Mouse (Mus musculus) heart, postnatal 10 days (tissue): ENCODE measurements around the gene Cyp2a5. TPM values are rescaled to one million over a fixed set of nuclear protein-coding genes. Genes with fewer than 3 reads are reported as not detected.
"Not testable (repeated sequence)": the region's sequence is repeated elsewhere in the genome, so short reads cannot be mapped to it uniquely, and the experiment has no call there.

Experiments
- DNase-seq, 2 experiments: peaks; one replicate each; pipeline ENCODE4 v3.0.0; 2021
- intact Hi-C: fragments of 180-260 bp; cut with DNase I; formaldehyde crosslinking; loops from one replicate; pipeline ENCODE4 v1.15.1; 2025
- total RNA-seq, 2 experiments: library from RNA; stranded (reverse); gene quantifications; 2 replicates each; pipeline ENCODE4 v1.2.3; 2021

Cyp2a5 gene
- total RNA-seq = under 1 TPM in 1 of 2 experiments, not detected in 1; 0.74 TPM

- DNase-seq, intact Hi-C loops: not testable (repeated sequence)
Observed at GRCm38 (mm10) chr7:26835059-26835458, at the start of gene Cyp2a5. Gene Cyp2a5, plus strand, starts transcription at chr7:26835305.

- DNase-seq, intact Hi-C loops: not testable (repeated sequence)
Observed at GRCm38 (mm10) chr7:26786013-26786412, 49.1 kb upstream of the Cyp2a5 start.

- intact Hi-C loops = no loop called here
- DNase-seq = no peak
Observed at GRCm38 (mm10) chr7:26789984-26790383, 45.1 kb upstream of the Cyp2a5 start.

GRCm38 (mm10) chr7:26800104-26800503 is 35.0 kb upstream of the Cyp2a5 start:
- DNase-seq = no peak
- intact Hi-C loops = no loop called here

- no peak for DNase-seq
- intact Hi-C loops = no loop called here
Observed at GRCm38 (mm10) chr7:26800996-26801395, 34.1 kb upstream of the Cyp2a5 start.

- no peak for DNase-seq
- intact Hi-C loops = no loop called here
Observed at GRCm38 (mm10) chr7:26808592-26808991, 26.5 kb upstream of the Cyp2a5 start, which contains the start of gene Cyp2g1. Gene Cyp2g1, plus strand, starts transcription at chr7:26808892.

- DNase-seq, intact Hi-C loops: not testable (repeated sequence)
Observed at GRCm38 (mm10) chr7:26831556-26832292, 3.4 kb upstream of the Cyp2a5 start.

- intact Hi-C loops, DNase-seq: not testable (repeated sequence)
Observed at GRCm38 (mm10) chr7:26832668-26833067, 2.4 kb upstream of the Cyp2a5 start.

- DNase-seq, intact Hi-C loops: not testable (repeated sequence)
Observed at GRCm38 (mm10) chr7:26843400-26843799, 8.3 kb downstream of the Cyp2a5 start.

GRCm38 (mm10) chr7:26850063-26850462 is 15.0 kb downstream of the Cyp2a5 start:
- DNase-seq, intact Hi-C loops: not testable (repeated sequence)

GRCm38 (mm10) chr7:26878581-26878980 is 43.5 kb downstream of the Cyp2a5 start:
- DNase-seq, intact Hi-C loops: not testable (repeated sequence)

- DNase-seq, intact Hi-C loops: not testable (repeated sequence)
Observed at GRCm38 (mm10) chr7:26880600-26880999, 45.5 kb downstream of the Cyp2a5 start.

Other genes with a start within 250 kb of the Cyp2a5 start
- not detected for gene Vmn1r185, start 216.8 kb upstream of the Cyp2a5 start, total RNA-seq
- gene Cyp2b23, start 148.9 kb upstream of the Cyp2a5 start, total RNA-seq = not detected
- not detected for gene Cyp2b19, start 78.2 kb upstream of the Cyp2a5 start, total RNA-seq
- not detected for gene Cyp2g1, start 26.4 kb upstream of the Cyp2a5 start, total RNA-seq
- gene Cyp2a22, start 104.1 kb downstream of the Cyp2a5 start, total RNA-seq = not detected
- gene Cyp2a12, start 193.8 kb downstream of the Cyp2a5 start, total RNA-seq = not detected